Mouse (Mus musculus) CH12.LX (cell line): ENCODE measurements at regions not wholly inside any gene's neighbourhood (a gene's known extent, or its start where the extent isn't known, plus 50 kb on each side); places are given as distances from the start of the nearest gene placed in this dataset.

Source experiments
- DNase-seq: peaks from one replicate; pipeline ENCODE4 v3.0.0-alpha.2; 2013; ENCODE audit errors: extremely low read depth
- H3K27ac ChIP-seq: 2 replicates; pipeline ENCODE4 v1.5.1; 2012; ENCODE audit warnings: low read depth, mild to moderate bottlenecking, control low read depth, moderate library complexity; ENCODE audit not compliant: insufficient read depth
- H3K27me3 ChIP-seq: replicated peaks from 2 replicates; pipeline ENCODE3; 2012; ENCODE audit warnings: inconsistent platforms
- H3K36me3 ChIP-seq, 2 experiments: replicated peaks in 1 of 2; 2 replicates each; pipeline versions ENCODE3 to v1.6.1; 2012; ENCODE audit warnings: inconsistent platforms in 1 of 2, low read length in 1 of 2, mild to moderate bottlenecking in 1 of 2, mixed read lengths in 1 of 2, moderate library complexity in 1 of 2; ENCODE audit not compliant: control insufficient read depth in 1 of 2, insufficient read depth in 1 of 2
- H3K4me1 ChIP-seq, 2 experiments: 2 replicates each; pipeline ENCODE4 v1.6.1; 2012; ENCODE audit warnings: inconsistent platforms in 1 of 2, moderate library complexity in 1 of 2; ENCODE audit not compliant: insufficient read depth in 2 of 2, control insufficient read depth in 1 of 2
- H3K4me2 ChIP-seq: 2 replicates; pipeline ENCODE4 v1.6.1; 2012; ENCODE audit warnings: low read depth, mild to moderate bottlenecking, control low read depth; ENCODE audit not compliant: poor library complexity, insufficient read depth, severe bottlenecking
- H3K4me3 ChIP-seq, 3 experiments: fragments of 150-350 bp in 1 of 3; sonication (generic) in 1 of 3; replicated peaks in 1 of 3; 2 replicates each; pipeline versions ENCODE3 to v1.5.1; 2011 to 2012; ENCODE audit warnings: low read depth in 2 of 3, low read length in 2 of 3, mild to moderate bottlenecking in 2 of 3, moderate library complexity in 2 of 3, control low read depth in 1 of 3, improper control_type of control experiment in 1 of 3, inconsistent platforms in 1 of 3, mixed read lengths in 1 of 3; ENCODE audit not compliant: poor library complexity in 1 of 3
- H3K79me2 ChIP-seq: replicated peaks from 2 replicates; pipeline ENCODE4 v1.6.1; 2012; ENCODE audit warnings: mild to moderate bottlenecking, moderate library complexity; ENCODE audit not compliant: control insufficient read depth, poor library complexity, insufficient read depth, severe bottlenecking; ENCODE audit errors: extremely low read depth
- H3K9ac ChIP-seq: 2 replicates; pipeline ENCODE4 v1.6.1; 2012; ENCODE audit warnings: low read depth, mild to moderate bottlenecking, control low read depth, moderate library complexity; ENCODE audit not compliant: insufficient read depth
- H3K9me3 ChIP-seq: replicated peaks from 2 replicates; pipeline ENCODE3; 2012; ENCODE audit warnings: low read length, inconsistent platforms, mixed read lengths
- CHD2 ChIP-seq: IDR thresholded peaks from 2 replicates; pipeline ENCODE4 v1.6.1; 2011; ENCODE audit warnings: low read length, improper control_type of control experiment
- CTCF ChIP-seq, 2 experiments: IDR thresholded peaks in 1 of 2; conservative IDR thresholded peaks in 1 of 2; 2 replicates each; pipeline ENCODE4 v1.5.1; 2011 to 2012; ENCODE audit warnings: low read depth in 2 of 2, low read length in 2 of 2, improper control_type of control experiment in 1 of 2, inconsistent platforms in 1 of 2, mild to moderate bottlenecking in 1 of 2, moderate library complexity in 1 of 2
- ELF1 ChIP-seq: IDR thresholded peaks from 2 replicates; pipeline ENCODE4 v1.6.1; 2014; ENCODE audit warnings: low read depth, mild to moderate bottlenecking, inconsistent platforms, low read length, improper control_type of control experiment
- EP300 ChIP-seq: IDR thresholded peaks from 2 replicates; pipeline ENCODE4 v1.6.1; 2011; ENCODE audit warnings: low read length, improper control_type of control experiment
- ETS1 ChIP-seq: conservative IDR thresholded peaks from 2 replicates; pipeline ENCODE4 v1.6.1; 2012; ENCODE audit warnings: low read depth, mild to moderate bottlenecking, inconsistent platforms, low read length, improper control_type of control experiment, moderate library complexity
- GABPA ChIP-seq: IDR thresholded peaks from 2 replicates; pipeline ENCODE4 v1.6.1; 2012; ENCODE audit warnings: low read depth, low read length, improper control_type of control experiment, inconsistent platforms; ENCODE audit not compliant: insufficient replicate concordance
- HCFC1 ChIP-seq: IDR thresholded peaks from 2 replicates; pipeline ENCODE4 v1.6.1; 2012; ENCODE audit warnings: low read depth, mild to moderate bottlenecking, inconsistent platforms, low read length, improper control_type of control experiment
- IRF4 ChIP-seq: IDR thresholded peaks from 2 replicates; pipeline ENCODE4 v1.6.1; 2014; ENCODE audit warnings: low read depth, mild to moderate bottlenecking, inconsistent platforms, low read length, improper control_type of control experiment
- JUN ChIP-seq: IDR thresholded peaks from 2 replicates; pipeline ENCODE4 v1.6.1; 2011; ENCODE audit warnings: low read depth, mild to moderate bottlenecking, low read length, improper control_type of control experiment, moderate library complexity; ENCODE audit not compliant: insufficient read depth
- KAT2A ChIP-seq: IDR thresholded peaks from 2 replicates; pipeline ENCODE4 v1.6.1; 2012; ENCODE audit warnings: low read length, improper control_type of control experiment, inconsistent platforms; ENCODE audit not compliant: insufficient replicate concordance
- MAZ ChIP-seq: IDR thresholded peaks from 2 replicates; pipeline ENCODE4 v1.6.1; 2012; ENCODE audit warnings: low read depth, mild to moderate bottlenecking, inconsistent platforms, low read length, improper control_type of control experiment, moderate library complexity
- MEF2A ChIP-seq: IDR thresholded peaks from 2 replicates; pipeline ENCODE4 v1.6.1; 2014; ENCODE audit warnings: low read depth, mild to moderate bottlenecking, inconsistent platforms, low read length, improper control_type of control experiment, borderline replicate concordance
- MXI1 ChIP-seq: IDR thresholded peaks from 2 replicates; pipeline ENCODE4 v1.6.1; 2011; ENCODE audit warnings: mild to moderate bottlenecking, low read depth, low read length, improper control_type of control experiment
- NELFE ChIP-seq: IDR thresholded peaks from 2 replicates; pipeline ENCODE4 v1.6.1; 2011; ENCODE audit warnings: low read depth, low read length, improper control_type of control experiment
- NRF1 ChIP-seq: IDR thresholded peaks from 2 replicates; pipeline ENCODE4 v1.6.1; 2014; ENCODE audit warnings: low read depth, mild to moderate bottlenecking, inconsistent platforms, low read length, improper control_type of control experiment, moderate library complexity
- PAX5 ChIP-seq: IDR thresholded peaks from 2 replicates; pipeline ENCODE4 v1.6.1; 2012; ENCODE audit warnings: low read length, inconsistent platforms, mixed read lengths
- RAD21 ChIP-seq: IDR thresholded peaks from 2 replicates; pipeline ENCODE4 v1.6.1; 2011; ENCODE audit warnings: low read depth, mild to moderate bottlenecking, low read length, improper control_type of control experiment, moderate library complexity
- SIN3A ChIP-seq: IDR thresholded peaks from 2 replicates; pipeline ENCODE4 v1.6.1; 2012; ENCODE audit warnings: low read length, improper control_type of control experiment, inconsistent platforms
- SMC3 ChIP-seq: IDR thresholded peaks from 2 replicates; pipeline ENCODE4 v1.6.1; 2011; ENCODE audit warnings: low read depth, low read length, improper control_type of control experiment
- TBP ChIP-seq: conservative IDR thresholded peaks from 2 replicates; pipeline ENCODE4 v1.6.1; 2011; ENCODE audit warnings: low read depth, low read length, improper control_type of control experiment
- TCF12 ChIP-seq: IDR thresholded peaks from 2 replicates; pipeline ENCODE4 v1.6.1; 2014; ENCODE audit warnings: low read depth, mild to moderate bottlenecking, inconsistent platforms, low read length, improper control_type of control experiment
- UBTF ChIP-seq: IDR thresholded peaks from 2 replicates; pipeline ENCODE4 v1.6.1; 2012; ENCODE audit warnings: low read depth, mild to moderate bottlenecking, inconsistent platforms, low read length, improper control_type of control experiment, moderate library complexity
- USF1 ChIP-seq: IDR thresholded peaks from 2 replicates; pipeline ENCODE4 v1.6.1; 2014; ENCODE audit warnings: low read depth, mild to moderate bottlenecking, inconsistent platforms, low read length, improper control_type of control experiment
- USF2 ChIP-seq: conservative IDR thresholded peaks from 2 replicates; pipeline ENCODE4 v1.6.1; 2011; ENCODE audit warnings: low read depth, low read length, improper control_type of control experiment
- ZC3H11A ChIP-seq: IDR thresholded peaks from 2 replicates; pipeline ENCODE4 v1.6.1; 2012; ENCODE audit warnings: low read depth, mild to moderate bottlenecking, inconsistent platforms, low read length, improper control_type of control experiment
- ZKSCAN1 ChIP-seq: IDR thresholded peaks from 2 replicates; pipeline ENCODE4 v1.6.1; 2012; ENCODE audit warnings: low read depth, inconsistent platforms, low read length, improper control_type of control experiment, borderline replicate concordance
- ZMIZ1 ChIP-seq: IDR thresholded peaks from 2 replicates; pipeline ENCODE4 v1.6.1; 2012; ENCODE audit warnings: low read depth, mild to moderate bottlenecking, inconsistent platforms, low read length, improper control_type of control experiment
- ZNF384 ChIP-seq: IDR thresholded peaks from 2 replicates; pipeline ENCODE4 v1.6.1; 2012; ENCODE audit warnings: low read depth, low read length, improper control_type of control experiment, inconsistent platforms
- dilution Hi-C: fragments of 300-500 bp; cut with MboI; formaldehyde crosslinking; loops from 2 replicates; pipeline ENCODE4 v1.14.3; 2020; ENCODE audit warnings: low sequenced_read_pairs; ENCODE audit not compliant: extremely low pct_unique_long_range_greater_than_20kb, extremely low pct_ligation_motif_present
- in situ Hi-C: fragments of 300-500 bp; cut with MboI; formaldehyde crosslinking; loops from 3 replicates; pipeline ENCODE4 v1.14.3; 2019; ENCODE audit warnings: low sequenced_read_pairs, low pct_ligation_motif_present, low pct_unique_long_range_greater_than_20kb, mixed read lengths

DNA sequence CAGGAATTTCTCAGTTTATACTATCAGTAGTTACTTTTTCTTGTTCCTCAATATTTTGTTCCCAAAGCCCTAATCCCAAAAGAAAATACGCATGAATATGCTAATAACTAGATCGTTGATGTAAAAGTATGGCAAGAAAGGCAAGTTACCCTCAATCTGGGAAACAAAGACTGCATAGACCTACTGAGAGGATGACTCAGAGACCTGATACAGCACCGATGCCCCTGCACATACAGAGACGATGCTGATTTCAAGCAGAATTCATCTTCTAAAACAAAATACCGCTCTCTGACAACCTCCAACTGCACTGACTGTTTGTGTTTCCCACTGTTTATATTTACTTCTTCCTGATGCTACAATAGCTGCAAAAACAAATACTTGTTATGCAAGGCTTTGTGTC is 133.7 kb upstream of the Zic4 start:
- no peaks in the 10 kb centered on the region for H3K4me1 ChIP-seq
- H3K36me3 ChIP-seq: no peaks in the 10 kb centered on the region
- H3K27ac ChIP-seq: no peak overlapping the region
- peaks cover 6% of the 10 kb centered on the region for H3K9me3 ChIP-seq
- H3K4me3 ChIP-seq: no peak overlapping the region
- H3K4me2 ChIP-seq: no peak overlapping the region
- no peak overlapping the region for H3K9ac ChIP-seq
- in situ Hi-C loops (no loop called here), dilution Hi-C loops (no loop called here)
- no peaks in the 10 kb centered on the region for H3K27me3 ChIP-seq
- H3K79me2 ChIP-seq: no peaks in the 10 kb centered on the region
- TF ChIP-seq ZKSCAN1: no peak
- no peak for TF ChIP-seq GABPA
- TF ChIP-seq ETS1: no peak
- TF ChIP-seq IRF4: no peak
- no peak for TF ChIP-seq MXI1
- TF ChIP-seq TCF12: no peak
- TF ChIP-seq USF2: no peak
- TF ChIP-seq NELFE: no peak
- DNase-seq: no peak

DNA sequence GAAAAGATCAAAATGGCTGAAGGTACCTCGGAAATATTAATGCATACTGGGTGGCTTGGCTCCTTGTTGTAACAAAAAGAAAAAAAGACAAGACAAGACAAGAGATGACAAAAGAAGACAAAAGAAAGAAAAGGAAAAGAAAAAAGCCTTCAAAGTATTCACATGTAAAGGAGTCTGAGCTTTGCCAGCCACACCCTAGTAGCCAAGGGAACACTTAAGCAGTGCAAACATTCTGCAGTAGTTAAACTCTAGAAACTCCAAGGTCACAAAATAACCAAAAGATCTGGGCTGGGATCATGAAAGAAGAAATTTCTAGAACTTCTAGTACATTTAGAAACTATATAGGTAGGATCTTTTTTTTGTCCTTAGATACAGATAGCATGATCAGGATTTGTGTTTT is 108.3 kb upstream of the Zic4 start:
- dilution Hi-C loops: no loop called here
- no peaks in the 10 kb centered on the region for H3K4me1 ChIP-seq

DNA sequence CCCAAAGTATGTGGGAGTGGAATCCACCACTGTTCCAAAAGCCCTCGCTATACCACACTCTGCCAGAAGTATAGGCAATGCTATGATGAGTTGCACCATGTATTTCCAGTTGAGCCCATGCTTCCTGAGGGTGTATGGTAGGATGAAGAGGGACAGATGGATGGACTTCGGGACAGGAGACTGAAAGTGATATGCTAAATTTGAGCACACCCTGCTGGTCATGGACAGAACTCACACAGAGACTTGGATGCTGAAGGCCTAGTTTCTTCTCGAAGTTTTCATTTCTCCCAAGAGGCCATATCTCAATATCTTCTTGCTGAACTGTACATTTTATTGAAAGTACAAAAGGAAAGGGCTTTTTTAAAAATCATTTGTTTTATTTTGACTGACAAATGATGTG is 70.9 kb upstream of the Zic4 start:
- no peaks in the 10 kb centered on the region for H3K36me3 ChIP-seq
- no peaks in the 10 kb centered on the region for H3K4me1 ChIP-seq
- peaks cover 6% of the 10 kb centered on the region for H3K9me3 ChIP-seq
- H3K9ac ChIP-seq: no peak overlapping the region
- no peak overlapping the region for H3K27ac ChIP-seq
- in situ Hi-C loops: no loop called here
- dilution Hi-C loops: no loop called here
- no peak for TF ChIP-seq IRF4
- no peak for TF ChIP-seq SIN3A
- peak; percentile 23 for TF ChIP-seq RAD21
- TF ChIP-seq ZC3H11A: no peak
- 0 out of 4 replicates have a peak, but pooled peaks of 1 of the 2 experiments have one; percentile 11 for TF ChIP-seq CTCF (conservative IDR thresholded peaks at IDR 0.05 in 1 of 2, IDR thresholded peaks at IDR 0.05 in 1 of 2; ENCODE audit: low read depth in 2 of 2, low read length in 2 of 2)
- no peak for TF ChIP-seq ZKSCAN1
- TF ChIP-seq MEF2A: no peak
- no peak for TF ChIP-seq NELFE
- TF ChIP-seq NRF1: no peak
- TF ChIP-seq TCF12: no peak
- no peak for TF ChIP-seq CHD2
- TF ChIP-seq ELF1: no peak
- no peak for TF ChIP-seq PAX5
- no peak for TF ChIP-seq ZNF384
- TF ChIP-seq TBP: no peak
- TF ChIP-seq, all 38 proteins: peak for 2
- Histone ChIP-seq H3K79me2 (no peaks in the 10 kb centered on the region), H3K4me3 (no peak overlapping the region), H3K4me2 (no peak overlapping the region), H3K27me3 (no peaks in the 10 kb centered on the region)
- peak; percentile 8 for DNase-seq

More for the DNA sequence above, 108.3 kb upstream of the Zic4 start:
- no peak overlapping the region for H3K9ac ChIP-seq
- H3K4me2 ChIP-seq: no peak overlapping the region
- no peaks in the 10 kb centered on the region for H3K27me3 ChIP-seq
- H3K4me3 ChIP-seq: no peak overlapping the region
- TF ChIP-seq USF1: no peak
- TF ChIP-seq IRF4: no peak
- TF ChIP-seq ZKSCAN1: no peak
- TF ChIP-seq NELFE: no peak
- TF ChIP-seq CHD2: no peak
- no peak for TF ChIP-seq EP300
- no peak for TF ChIP-seq JUN
- TF ChIP-seq HCFC1: no peak
- TF ChIP-seq ETS1: no peak
- TF ChIP-seq UBTF: no peak
- no peak for TF ChIP-seq MEF2A
- TF ChIP-seq MAZ: no peak
- TF ChIP-seq KAT2A: no peak
- no peak for TF ChIP-seq NRF1
- no peak for TF ChIP-seq TBP
- TF ChIP-seq SIN3A: no peak
- no peak for TF ChIP-seq SMC3
- TF ChIP-seq ZMIZ1: no peak
- no peaks in the 10 kb centered on the region for H3K79me2 ChIP-seq
- H3K27ac ChIP-seq: no peak overlapping the region
- in situ Hi-C loops: no loop called here
- H3K9me3 ChIP-seq: peaks cover under 1% of the 10 kb centered on the region
- H3K36me3 ChIP-seq: no peaks in the 10 kb centered on the region
- DNase-seq: no peak
